Mouse (Mus musculus): Measurements from ENCODE around the gene Rpl12. TPM values are rescaled to one million over a fixed set of nuclear protein-coding genes. Genes with fewer than 3 reads are reported as not detected.

Rpl12 gene
- polyA plus RNA-seq, 1 experiment from 2014 or later = 105 TPM

- peaks cover 30% of the 10 kb centered on the region for H3K36me3 ChIP-seq (ENCODE audit: control insufficient read depth, insufficient read depth)
- no peaks in the 10 kb centered on the region for H3K4me1 ChIP-seq (replicated peaks; ENCODE audit: control insufficient read depth, insufficient read depth, low read length)
- no peak overlapping the region for H3K9ac ChIP-seq (replicated peaks; ENCODE audit: low read depth, low read length)
- H3K27me3 ChIP-seq (replicated peaks; ENCODE audit: control insufficient read depth, insufficient read depth, low read length) = no peaks in the 10 kb centered on the region
- no peak for ATAC-seq
- no peaks in the 10 kb centered on the region for H3K9me3 ChIP-seq (ENCODE audit: control insufficient read depth, low read length)
- no peak overlapping the region for H3K4me3 ChIP-seq (replicated peaks; ENCODE audit: low read length)
- 90% methylated on average over 13 of the region's 13 CpGs for WGBS
- H3K27ac ChIP-seq (ENCODE audit: low read length) = no peak overlapping the region
- H3K4me2 ChIP-seq (ENCODE audit: low read length) = no peak overlapping the region
These were observed 38.8 kb upstream of the Rpl12 start for GRCm38 (mm10) chr2:32922564-32922963.

GRCm38 (mm10) chr2:32923551-32924250, 37.7 kb upstream of the Rpl12 start:
- WGBS = 92% methylated on average over 24 of the region's 24 CpGs
- Histone ChIP-seq H3K4me3 (replicated peaks; ENCODE audit: low read length) (no peak overlapping the region), H3K27me3 (replicated peaks; ENCODE audit: control insufficient read depth, insufficient read depth, low read length) (no peaks in the 10 kb centered on the region), H3K27ac (ENCODE audit: low read length) (no peak overlapping the region), H3K36me3 (ENCODE audit: control insufficient read depth, insufficient read depth) (peaks cover 30% of the 10 kb centered on the region), H3K4me1 (replicated peaks; ENCODE audit: control insufficient read depth, insufficient read depth, low read length) (no peaks in the 10 kb centered on the region), H3K9me3 (ENCODE audit: control insufficient read depth, low read length) (no peaks in the 10 kb centered on the region), H3K4me2 (ENCODE audit: low read length) (no peak overlapping the region), H3K9ac (replicated peaks; ENCODE audit: low read depth, low read length) (no peak overlapping the region)
- ATAC-seq = peak; percentile 9; the same call in 1 of the 2 replicates

- Histone ChIP-seq H3K9me3 (ENCODE audit: control insufficient read depth, low read length) (no peaks in the 10 kb centered on the region), H3K4me2 (ENCODE audit: low read length) (no peak overlapping the region), H3K27me3 (replicated peaks; ENCODE audit: control insufficient read depth, insufficient read depth, low read length) (no peaks in the 10 kb centered on the region), H3K9ac (replicated peaks; ENCODE audit: low read depth, low read length) (no peak overlapping the region), H3K4me1 (replicated peaks; ENCODE audit: control insufficient read depth, insufficient read depth, low read length) (no peaks in the 10 kb centered on the region), H3K36me3 (ENCODE audit: control insufficient read depth, insufficient read depth) (peaks cover 25% of the 10 kb centered on the region), H3K4me3 (replicated peaks; ENCODE audit: low read length) (no peak overlapping the region), H3K27ac (ENCODE audit: low read length) (no peak overlapping the region)
- WGBS = 75% methylated on average over 10 of the region's 10 CpGs
- ATAC-seq = no peak
These were observed 37.0 kb upstream of the Rpl12 start for GRCm38 (mm10) chr2:32924306-32924844.

- 89% methylated on average over 11 of the region's 12 CpGs for WGBS
- Histone ChIP-seq H3K9ac (replicated peaks; ENCODE audit: low read depth, low read length) (no peak overlapping the region), H3K27me3 (replicated peaks; ENCODE audit: control insufficient read depth, insufficient read depth, low read length) (no peaks in the 10 kb centered on the region), H3K9me3 (ENCODE audit: control insufficient read depth, low read length) (no peaks in the 10 kb centered on the region), H3K4me1 (replicated peaks; ENCODE audit: control insufficient read depth, insufficient read depth, low read length) (no peaks in the 10 kb centered on the region), H3K27ac (ENCODE audit: low read length) (no peak overlapping the region), H3K4me3 (replicated peaks; ENCODE audit: low read length) (no peak overlapping the region), H3K36me3 (ENCODE audit: control insufficient read depth, insufficient read depth) (peaks cover 10% of the 10 kb centered on the region), H3K4me2 (ENCODE audit: low read length) (no peak overlapping the region)
- ATAC-seq = no peak
These were observed 34.9 kb upstream of the Rpl12 start for GRCm38 (mm10) chr2:32926330-32927075.

GRCm38 (mm10) chr2:32927624-32928234, 33.6 kb upstream of the Rpl12 start:
- no peak overlapping the region for H3K27ac ChIP-seq (ENCODE audit: low read length)
- no peak overlapping the region for H3K4me2 ChIP-seq (ENCODE audit: low read length)
- H3K4me3 ChIP-seq (replicated peaks; ENCODE audit: low read length) = no peak overlapping the region
- H3K27me3 ChIP-seq (replicated peaks; ENCODE audit: control insufficient read depth, insufficient read depth, low read length) = no peaks in the 10 kb centered on the region
- no peaks in the 10 kb centered on the region for H3K4me1 ChIP-seq (replicated peaks; ENCODE audit: control insufficient read depth, insufficient read depth, low read length)
- H3K36me3 ChIP-seq (ENCODE audit: control insufficient read depth, insufficient read depth) = peaks cover 5% of the 10 kb centered on the region
- H3K9ac ChIP-seq (replicated peaks; ENCODE audit: low read depth, low read length) = no peak overlapping the region
- no peak for ATAC-seq
- H3K9me3 ChIP-seq (ENCODE audit: control insufficient read depth, low read length) = no peaks in the 10 kb centered on the region
- 76% methylated on average over 15 of the region's 15 CpGs for WGBS

- Histone ChIP-seq H3K4me2 (ENCODE audit: low read length) (no peak overlapping the region), H3K4me3 (replicated peaks; ENCODE audit: low read length) (no peak overlapping the region), H3K27ac (ENCODE audit: low read length) (no peak overlapping the region), H3K9me3 (ENCODE audit: control insufficient read depth, low read length) (no peaks in the 10 kb centered on the region), H3K27me3 (replicated peaks; ENCODE audit: control insufficient read depth, insufficient read depth, low read length) (no peaks in the 10 kb centered on the region), H3K36me3 (ENCODE audit: control insufficient read depth, insufficient read depth) (peaks cover 4% of the 10 kb centered on the region), H3K4me1 (replicated peaks; ENCODE audit: control insufficient read depth, insufficient read depth, low read length) (no peaks in the 10 kb centered on the region), H3K9ac (replicated peaks; ENCODE audit: low read depth, low read length) (no peak overlapping the region)
- ATAC-seq = peak; percentile 55
- 28% methylated on average over 10 of the region's 10 CpGs for WGBS
These were observed 33.0 kb upstream of the Rpl12 start for GRCm38 (mm10) chr2:32928235-32928946.

- H3K27ac ChIP-seq (ENCODE audit: low read length) = no peak overlapping the region
- H3K27me3 ChIP-seq (replicated peaks; ENCODE audit: control insufficient read depth, insufficient read depth, low read length) = no peaks in the 10 kb centered on the region
- H3K4me1 ChIP-seq (replicated peaks; ENCODE audit: control insufficient read depth, insufficient read depth, low read length) = no peaks in the 10 kb centered on the region
- WGBS = 88% methylated on average over 19 of the region's 19 CpGs
- H3K4me2 ChIP-seq (ENCODE audit: low read length) = no peak overlapping the region
- no peak overlapping the region for H3K9ac ChIP-seq (replicated peaks; ENCODE audit: low read depth, low read length)
- no peak for ATAC-seq
- no peak overlapping the region for H3K4me3 ChIP-seq (replicated peaks; ENCODE audit: low read length)
- H3K9me3 ChIP-seq (ENCODE audit: control insufficient read depth, low read length) = no peaks in the 10 kb centered on the region
- H3K36me3 ChIP-seq (ENCODE audit: control insufficient read depth, insufficient read depth) = no peaks in the 10 kb centered on the region; the same call in 1 of the 2 replicates
These were observed 32.2 kb upstream of the Rpl12 start for GRCm38 (mm10) chr2:32928947-32929829.

- Histone ChIP-seq H3K4me2 (ENCODE audit: low read length) (no peak overlapping the region), H3K9me3 (ENCODE audit: control insufficient read depth, low read length) (no peaks in the 10 kb centered on the region), H3K4me3 (replicated peaks; ENCODE audit: low read length) (no peak overlapping the region), H3K27me3 (replicated peaks; ENCODE audit: control insufficient read depth, insufficient read depth, low read length) (no peaks in the 10 kb centered on the region), H3K27ac (ENCODE audit: low read length) (no peak overlapping the region), H3K9ac (replicated peaks; ENCODE audit: low read depth, low read length) (no peak overlapping the region), H3K4me1 (replicated peaks; ENCODE audit: control insufficient read depth, insufficient read depth, low read length) (no peaks in the 10 kb centered on the region), H3K36me3 (ENCODE audit: control insufficient read depth, insufficient read depth) (peaks cover 2% of the 10 kb centered on the region)
- WGBS = 76% methylated on average over 7 of the region's 7 CpGs
- no peak for ATAC-seq
These were observed 29.6 kb upstream of the Rpl12 start for GRCm38 (mm10) chr2:32931730-32932129.

Data from forebrain, embryonic 16.5 days (tissue).